Mouse (Mus musculus) kidney, adult 11 months (tissue): ENCODE results near the gene Csl.

Experiments
- DNase-seq: peaks from one replicate; pipeline ENCODE4 v3.0.0; 2022

Gene Csl

GRCm38 (mm10) chr10:99759558-99759957 is at the start of gene Csl:
Gene Csl, minus strand, starts transcription at chr10:99759658.
- no peak for DNase-seq

- DNase-seq: no peak
Measured at GRCm38 (mm10) chr10:99789418-99789817, 30.0 kb upstream of the Csl start.

GRCm38 (mm10) chr10:99774228-99775120 is 15.0 kb upstream of the Csl start:
- DNase-seq: no peak

- DNase-seq: no peak
Measured at GRCm38 (mm10) chr10:99750146-99750545, 9.3 kb downstream of the Csl start.

GRCm38 (mm10) chr10:99748668-99749260 is 10.7 kb downstream of the Csl start:
- no peak for DNase-seq

- no peak for DNase-seq
Measured at GRCm38 (mm10) chr10:99748009-99748408, 11.4 kb downstream of the Csl start.

- no peak for DNase-seq
Measured at GRCm38 (mm10) chr10:99741609-99742280, 17.7 kb downstream of the Csl start.

- no peak for DNase-seq
Measured at GRCm38 (mm10) chr10:99713129-99713528, 46.3 kb downstream of the Csl start.

GRCm38 (mm10) chr10:99711567-99711966 is 47.9 kb downstream of the Csl start:
- DNase-seq: no peak
